Mouse (Mus musculus): Measurements from ENCODE around the gene Vsx1. TPM values are rescaled to one million over a fixed set of nuclear protein-coding genes. Genes with fewer than 3 reads are reported as not detected.

The Vsx1 gene
- polyA plus RNA-seq, 1 experiment: not detected

DNA sequence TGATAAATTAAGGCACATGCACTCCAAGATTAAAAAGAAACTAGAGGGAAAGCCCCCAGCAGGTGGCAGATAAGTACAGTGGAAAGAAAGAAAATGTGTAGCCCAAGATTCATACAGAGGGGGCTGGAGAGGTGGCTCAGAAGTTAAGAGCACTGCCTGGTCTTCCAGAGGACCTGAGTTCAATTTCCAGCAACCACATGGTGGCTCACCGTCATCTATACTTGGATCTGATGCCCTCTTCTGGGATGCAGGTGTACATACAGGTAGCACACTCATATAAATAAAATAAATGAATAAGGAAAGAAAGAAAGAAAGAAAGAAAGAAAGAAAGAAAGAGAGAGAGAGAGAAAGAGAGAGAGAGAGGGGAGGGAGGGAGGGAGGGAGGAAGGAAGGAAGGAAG lies 13.6 kb downstream of the Vsx1 start:
- H3K27me3 ChIP-seq (ENCODE audit: control insufficient read depth, insufficient read depth, insufficient read length): peaks cover 6% of the 10 kb centered on the region
- TF ChIP-seq POLR2A (IDR thresholded peaks at IDR 0.05; ENCODE audit: insufficient read length, low read depth) (no peak), MYOG (IDR thresholded peaks at IDR 0.05; ENCODE audit: control insufficient read depth in 1 of 3, insufficient read depth in 1 of 3, insufficient read length in 2 of 3, low read depth in 2 of 3) (no peak), TCF3 (IDR thresholded peaks at IDR 0.05; ENCODE audit: insufficient read length, low read depth) (no peak), MYOD1 (IDR thresholded peaks at IDR 0.05; ENCODE audit: control insufficient read depth in 1 of 3, insufficient read length in 2 of 3, low read depth in 2 of 3) (no peak), TCF12 (IDR thresholded peaks at IDR 0.05; ENCODE audit: insufficient read depth, poor library complexity, severe bottlenecking) (no peak), CEBPB (IDR thresholded peaks at IDR 0.05; ENCODE audit: insufficient read depth, poor library complexity, severe bottlenecking) (no peak), E2F4 (IDR thresholded peaks at IDR 0.05; ENCODE audit: insufficient read depth) (no peak), REST (IDR thresholded peaks at IDR 0.05; ENCODE audit: insufficient read depth, insufficient read length) (no peak), POLR2AphosphoS2 (IDR thresholded peaks at IDR 0.05; ENCODE audit: insufficient read length, low read depth) (no peak), MAX (IDR thresholded peaks at IDR 0.05; ENCODE audit: low read depth) (no peak), SRF (IDR thresholded peaks at IDR 0.05; ENCODE audit: control insufficient read depth, insufficient read length, low read depth) (no peak), USF1 (IDR thresholded peaks at IDR 0.05; ENCODE audit: low read depth) (no peak)
- no peaks in the 10 kb centered on the region for H3K36me3 ChIP-seq (ENCODE audit: control insufficient read depth, insufficient read depth)
- H3ac ChIP-seq (ENCODE audit: control insufficient read depth, insufficient read length): no peak overlapping the region
- H3K4me3 ChIP-seq: no peak overlapping the region
- no peak overlapping the region for H3K4me2 ChIP-seq (ENCODE audit: low read depth)
- no peaks in the 10 kb centered on the region for H3K79me2 ChIP-seq (ENCODE audit: control insufficient read depth, insufficient read depth)

DNA sequence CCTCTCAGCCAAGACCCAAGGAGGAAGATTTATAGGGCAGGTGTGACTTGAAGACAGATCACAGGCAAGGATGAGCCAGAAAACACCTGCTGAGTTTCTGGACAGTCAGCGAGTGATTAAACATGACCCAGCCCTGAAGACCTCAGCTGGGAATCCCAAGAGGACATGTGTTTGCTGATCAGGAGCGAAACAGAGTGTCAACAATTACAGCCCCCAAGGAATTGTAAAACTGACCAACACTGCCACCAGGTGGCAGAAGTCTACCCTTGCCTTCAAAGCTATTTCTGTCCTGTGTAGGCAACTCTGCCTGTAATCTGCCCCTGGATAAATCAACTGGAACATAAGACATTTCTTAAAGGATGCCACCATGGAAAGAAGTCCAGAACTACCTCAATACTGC lies 14.3 kb downstream of the Vsx1 start:
- H3K4me2 ChIP-seq (ENCODE audit: low read depth): no peak overlapping the region
- no peak overlapping the region for H3K4me3 ChIP-seq
- peaks cover 6% of the 10 kb centered on the region for H3K27me3 ChIP-seq (ENCODE audit: control insufficient read depth, insufficient read depth, insufficient read length)
- H3K79me2 ChIP-seq (ENCODE audit: control insufficient read depth, insufficient read depth): no peaks in the 10 kb centered on the region
- TF ChIP-seq MYOD1 (IDR thresholded peaks at IDR 0.05; ENCODE audit: control insufficient read depth in 1 of 3, insufficient read length in 2 of 3, low read depth in 2 of 3): no peak
- no peak for TF ChIP-seq E2F4 (IDR thresholded peaks at IDR 0.05; ENCODE audit: insufficient read depth)
- TF ChIP-seq CEBPB (IDR thresholded peaks at IDR 0.05; ENCODE audit: insufficient read depth, poor library complexity, severe bottlenecking): no peak
- no peak for TF ChIP-seq POLR2A (IDR thresholded peaks at IDR 0.05; ENCODE audit: insufficient read length, low read depth)
- H3ac ChIP-seq (ENCODE audit: control insufficient read depth, insufficient read length): no peak overlapping the region
- no peaks in the 10 kb centered on the region for H3K36me3 ChIP-seq (ENCODE audit: control insufficient read depth, insufficient read depth)

DNA sequence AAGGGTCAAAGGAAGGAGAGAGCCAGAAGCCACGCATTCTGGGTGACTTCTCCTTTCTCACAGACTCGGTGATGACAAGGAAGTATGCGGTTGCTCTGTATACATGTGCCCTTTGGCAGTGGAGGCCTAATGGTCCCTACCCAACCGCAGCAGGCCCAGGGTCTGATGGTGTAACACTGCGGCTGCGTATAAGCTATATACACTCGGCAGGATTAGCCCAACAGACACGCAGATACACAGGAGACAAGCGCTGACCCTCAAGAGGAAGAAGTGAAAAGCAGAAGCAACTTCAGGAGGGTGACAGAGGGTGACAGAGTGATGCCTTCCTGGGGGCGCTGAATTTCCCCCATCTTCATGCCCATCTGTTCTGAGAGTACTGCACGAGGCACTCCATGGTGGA lies 15.2 kb downstream of the Vsx1 start:
- H3K79me2 ChIP-seq (ENCODE audit: control insufficient read depth, insufficient read depth): no peaks in the 10 kb centered on the region
- H3K4me3 ChIP-seq: no peak overlapping the region
- no peak overlapping the region for H3ac ChIP-seq (ENCODE audit: control insufficient read depth, insufficient read length)
- H3K27me3 ChIP-seq (ENCODE audit: control insufficient read depth, insufficient read depth, insufficient read length): peaks cover 6% of the 10 kb centered on the region
- H3K36me3 ChIP-seq (ENCODE audit: control insufficient read depth, insufficient read depth): no peaks in the 10 kb centered on the region
- no peak for TF ChIP-seq TCF12 (IDR thresholded peaks at IDR 0.05; ENCODE audit: insufficient read depth, poor library complexity, severe bottlenecking)
- no peak for TF ChIP-seq MYOD1 (IDR thresholded peaks at IDR 0.05; ENCODE audit: control insufficient read depth in 1 of 3, insufficient read length in 2 of 3, low read depth in 2 of 3)
- no peak for TF ChIP-seq REST (IDR thresholded peaks at IDR 0.05; ENCODE audit: insufficient read depth, insufficient read length)
- no peak for TF ChIP-seq MAX (IDR thresholded peaks at IDR 0.05; ENCODE audit: low read depth)
- no peak for TF ChIP-seq SRF (IDR thresholded peaks at IDR 0.05; ENCODE audit: control insufficient read depth, insufficient read length, low read depth)
- TF ChIP-seq USF1 (IDR thresholded peaks at IDR 0.05; ENCODE audit: low read depth): no peak
- TF ChIP-seq MYOG (IDR thresholded peaks at IDR 0.05; ENCODE audit: control insufficient read depth in 1 of 3, insufficient read depth in 1 of 3, insufficient read length in 2 of 3, low read depth in 2 of 3): no peak
- TF ChIP-seq CEBPB (IDR thresholded peaks at IDR 0.05; ENCODE audit: insufficient read depth, poor library complexity, severe bottlenecking): no peak
- no peak for TF ChIP-seq E2F4 (IDR thresholded peaks at IDR 0.05; ENCODE audit: insufficient read depth)
- no peak for TF ChIP-seq TCF3 (IDR thresholded peaks at IDR 0.05; ENCODE audit: insufficient read length, low read depth)
- no peak for TF ChIP-seq POLR2A (IDR thresholded peaks at IDR 0.05; ENCODE audit: insufficient read length, low read depth)
- TF ChIP-seq POLR2AphosphoS2 (IDR thresholded peaks at IDR 0.05; ENCODE audit: insufficient read length, low read depth): no peak
- no peak overlapping the region for H3K4me2 ChIP-seq (ENCODE audit: low read depth)

DNA sequence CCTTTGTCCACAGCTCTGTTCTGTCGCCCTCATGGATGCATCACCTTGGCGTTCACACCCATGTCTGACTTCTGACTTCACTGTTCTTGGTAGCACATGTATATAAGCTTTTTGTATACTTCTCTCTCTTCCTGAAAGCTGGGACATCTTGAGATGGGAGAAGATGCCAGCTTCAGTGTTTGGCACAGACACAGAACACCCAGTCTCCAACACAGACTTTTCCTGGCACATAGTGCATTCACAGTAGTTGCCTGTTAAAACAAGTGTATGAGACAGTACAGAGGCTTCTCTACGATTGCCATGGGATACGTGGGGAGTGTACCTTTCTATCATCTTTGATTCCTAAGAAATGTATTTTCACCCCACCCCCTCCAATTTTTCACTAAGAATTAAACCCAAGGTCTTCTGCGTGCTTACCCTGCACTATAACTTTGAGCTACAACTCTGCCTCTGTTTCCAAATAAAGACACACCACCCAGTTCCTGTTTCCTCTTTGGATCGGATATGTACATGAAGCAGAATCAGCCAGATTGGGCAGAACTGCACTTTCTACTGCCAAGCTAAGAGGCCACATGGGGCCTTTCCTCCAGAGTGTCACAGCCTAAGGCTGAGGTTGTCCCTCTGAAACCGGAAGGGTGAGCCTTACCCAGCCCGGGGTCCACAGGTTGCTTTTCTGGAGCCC lies 17.4 kb downstream of the Vsx1 start:
- H3ac ChIP-seq (ENCODE audit: control insufficient read depth, insufficient read length): no peak overlapping the region
- H3K79me2 ChIP-seq (ENCODE audit: control insufficient read depth, insufficient read depth): no peaks in the 10 kb centered on the region
- no peak overlapping the region for H3K4me2 ChIP-seq (ENCODE audit: low read depth)
- no peak for TF ChIP-seq REST (IDR thresholded peaks at IDR 0.05; ENCODE audit: insufficient read depth, insufficient read length)
- no peak overlapping the region for H3K4me3 ChIP-seq
- H3K36me3 ChIP-seq (ENCODE audit: control insufficient read depth, insufficient read depth): no peaks in the 10 kb centered on the region
- H3K27me3 ChIP-seq (ENCODE audit: control insufficient read depth, insufficient read depth, insufficient read length): peaks cover 17% of the 10 kb centered on the region

DNA sequence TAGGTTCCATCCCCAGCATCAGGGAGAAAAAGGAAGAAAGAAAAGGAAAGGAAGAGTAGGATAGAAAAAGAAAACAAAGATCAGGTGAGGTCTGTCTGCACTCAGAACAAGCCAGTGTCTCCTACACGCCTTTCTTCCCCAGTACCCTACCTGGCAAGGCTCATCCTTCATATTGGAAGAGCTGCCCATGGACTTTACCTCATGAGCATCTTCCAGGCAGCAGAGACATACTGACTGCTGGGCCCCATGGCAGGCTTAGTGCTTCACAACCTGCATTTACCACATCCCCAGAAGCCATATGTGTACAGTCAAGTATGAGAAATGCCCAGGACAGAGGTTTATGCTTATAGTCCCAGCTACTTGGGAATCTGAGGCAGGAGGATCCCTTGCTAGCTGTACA lies 18.2 kb downstream of the Vsx1 start:
- Histone ChIP-seq H3K27me3 (ENCODE audit: control insufficient read depth, insufficient read depth, insufficient read length) (peaks cover 17% of the 10 kb centered on the region), H3K4me2 (ENCODE audit: low read depth) (no peak overlapping the region), H3K79me2 (ENCODE audit: control insufficient read depth, insufficient read depth) (no peaks in the 10 kb centered on the region), H3ac (ENCODE audit: control insufficient read depth, insufficient read length) (no peak overlapping the region), H3K36me3 (ENCODE audit: control insufficient read depth, insufficient read depth) (no peaks in the 10 kb centered on the region), H3K4me3 (no peak overlapping the region)
- TF ChIP-seq MYOG (IDR thresholded peaks at IDR 0.05; ENCODE audit: control insufficient read depth in 1 of 3, insufficient read depth in 1 of 3, insufficient read length in 2 of 3, low read depth in 2 of 3) (no peak), CEBPB (IDR thresholded peaks at IDR 0.05; ENCODE audit: insufficient read depth, poor library complexity, severe bottlenecking) (no peak), USF1 (IDR thresholded peaks at IDR 0.05; ENCODE audit: low read depth) (no peak), POLR2AphosphoS2 (IDR thresholded peaks at IDR 0.05; ENCODE audit: insufficient read length, low read depth) (no peak), E2F4 (IDR thresholded peaks at IDR 0.05; ENCODE audit: insufficient read depth) (no peak), MAX (IDR thresholded peaks at IDR 0.05; ENCODE audit: low read depth) (no peak), TCF12 (IDR thresholded peaks at IDR 0.05; ENCODE audit: insufficient read depth, poor library complexity, severe bottlenecking) (no peak), MYOD1 (IDR thresholded peaks at IDR 0.05; ENCODE audit: control insufficient read depth in 1 of 3, insufficient read length in 2 of 3, low read depth in 2 of 3) (no peak), SRF (IDR thresholded peaks at IDR 0.05; ENCODE audit: control insufficient read depth, insufficient read length, low read depth) (no peak), POLR2A (IDR thresholded peaks at IDR 0.05; ENCODE audit: insufficient read length, low read depth) (no peak), REST (IDR thresholded peaks at IDR 0.05; ENCODE audit: insufficient read depth, insufficient read length) (no peak)
